Mouse (Mus musculus) mouse embryonic stem cell (cell line): ENCODE results near the gene Irx1.

Experiments used
- in situ Hi-C, 2 experiments: fragments of 300-500 bp; cut with MboI; formaldehyde crosslinking; loops; 1 replicate in 1 of 2; 3 replicates in 1 of 2; pipeline ENCODE4 v1.14.3; 2019 to 2020; ENCODE audit warnings: low sequenced_read_pairs in 2 of 2, low pct_unique_long_range_greater_than_20kb in 1 of 2, mixed read lengths in 1 of 2; ENCODE audit not compliant: unreplicated experiment in 1 of 2

Irx1 gene

DNA sequence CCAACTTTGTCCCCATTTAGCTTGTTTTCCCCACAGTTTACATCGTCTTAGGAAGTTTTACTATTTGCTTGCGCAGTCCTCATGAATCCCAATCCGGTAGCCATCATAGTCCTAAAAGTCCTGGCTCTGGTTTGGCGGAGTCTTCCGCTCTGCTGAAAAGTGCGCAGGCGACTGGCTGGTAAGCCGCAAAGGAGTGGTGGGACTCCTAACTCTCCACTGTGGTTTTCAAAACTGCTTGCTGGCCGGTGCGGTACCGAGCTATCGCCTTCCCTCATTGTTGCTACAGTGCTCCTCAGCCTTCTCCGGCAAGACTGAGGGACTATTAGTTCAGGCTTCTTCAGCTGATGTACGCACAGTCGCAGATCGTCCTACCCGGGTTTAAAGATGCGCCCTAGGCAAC is 6.4 kb downstream of the Irx1 start:
- in situ Hi-C loops = loop anchor here (5.0 to 25.0 kb wide), 3 partner anchors 670 to 1305 kb away; partner anchors contain the start of genes Irx2 (in 2 of the 2) and Irx4 (in 1 of the 2)

GRCm38 (mm10) chr13:71956481-71956880 is 7.0 kb downstream of the Irx1 start:
- in situ Hi-C loops = loop anchor here (5.0 to 25.0 kb wide), 3 partner anchors 671 to 1306 kb away; partner anchors contain the start of genes Irx2 (in 2 of the 2) and Irx4 (in 1 of the 2)

DNA sequence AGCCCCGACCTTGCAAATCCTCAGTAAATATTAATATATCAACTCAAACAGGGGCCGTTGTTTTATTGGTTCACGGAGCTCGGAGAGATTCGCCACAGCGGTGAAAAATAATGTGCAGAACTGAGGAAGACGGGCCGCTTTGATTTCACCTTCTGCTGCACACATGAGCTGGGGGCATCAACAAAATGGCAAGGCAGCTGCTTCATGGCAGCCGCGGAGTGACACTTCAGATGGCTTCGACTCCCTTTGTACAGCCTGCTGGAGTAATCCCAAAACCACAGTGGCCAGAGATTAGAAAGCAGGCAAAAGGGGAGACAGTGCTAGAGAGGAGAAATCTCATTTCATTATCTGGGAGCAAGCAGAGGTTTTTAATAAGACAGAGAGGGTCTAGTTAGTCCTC is 11.6 kb downstream of the Irx1 start:
- in situ Hi-C loops = loop anchor here (25.0 kb wide), 2 partner anchors 685 to 1310 kb away; partner anchors contain the start of genes Irx2 (in 1 of the 2) and Irx4 (in 1 of the 2)

- in situ Hi-C loops = loop anchor here (25.0 kb wide), 2 partner anchors 687 to 1312 kb away; partner anchors contain the start of genes Irx2 (in 1 of the 2) and Irx4 (in 1 of the 2)
Observed at GRCm38 (mm10) chr13:71949859-71950258, 13.7 kb downstream of the Irx1 start.

GRCm38 (mm10) chr13:71910361-71910760 is 53.2 kb downstream of the Irx1 start:
- in situ Hi-C loops = no loop called here
